Mouse (Mus musculus) midbrain, embryonic 15.5 days (tissue): ENCODE measurements around the gene Olfr177. TPM values are rescaled to one million over a fixed set of nuclear protein-coding genes. Genes with fewer than 3 reads are reported as not detected.

Experiments used
- ATAC-seq: fragments of 200-750 bp; cut with Nextera tagmentation; replicated peaks from 2 replicates; pipeline ENCODE4 v1.8.0; 2017; ENCODE audit warnings: moderate TSS enrichment
- H3K27ac ChIP-seq: fragments of 300-500 bp; sonication (generic); 2 replicates; pipeline ENCODE4 v1.5.1; 2015; ENCODE audit warnings: mild to moderate bottlenecking, inconsistent platforms
- H3K27me3 ChIP-seq: fragments of 300-500 bp; sonication (generic); replicated peaks from 2 replicates; pipeline ENCODE4 v1.6.1; 2015; ENCODE audit warnings: inconsistent platforms
- H3K36me3 ChIP-seq: fragments of 300-500 bp; sonication (generic); replicated peaks from 2 replicates; pipeline ENCODE4 v1.6.1; 2015; ENCODE audit warnings: inconsistent platforms
- H3K4me1 ChIP-seq: fragments of 300-500 bp; sonication (generic); 2 replicates; pipeline ENCODE4 v1.6.1; 2015; ENCODE audit warnings: inconsistent platforms
- H3K4me2 ChIP-seq: fragments of 300-500 bp; sonication (generic); 2 replicates; pipeline ENCODE4 v1.6.1; 2015; ENCODE audit warnings: inconsistent platforms, mild to moderate bottlenecking, moderate library complexity
- H3K4me3 ChIP-seq: fragments of 300-500 bp; sonication (generic); 2 replicates; pipeline ENCODE4 v1.5.1; 2015; ENCODE audit warnings: mild to moderate bottlenecking, inconsistent platforms
- H3K9ac ChIP-seq: fragments of 300-500 bp; sonication (generic); 2 replicates; pipeline ENCODE4 v1.6.1; 2015; ENCODE audit warnings: mild to moderate bottlenecking, inconsistent platforms
- H3K9me3 ChIP-seq: fragments of 300-500 bp; sonication (generic); 2 replicates; pipeline ENCODE4 v1.6.1; 2016; ENCODE audit warnings: inconsistent platforms
- WGBS: fragments of 180-500 bp; shearing (Covaris S2); methylation state at CpG from one replicate; pipeline ENCODE4 v1.1.7; 2015; ENCODE audit warnings: mixed read lengths; 5-methylcytosine and 5-hydroxymethylcytosine counted together
- polyA plus RNA-seq: library from polyadenylated mRNA; unstranded; fragments of >200 nt; fragmentation: Nextera tagmentation; extraction: Ambion mirVana; gene quantifications from 2 replicates; pipeline ENCODE4 v1.2.1, GENCODE M21; 2015

Gene Olfr177
- polyA plus RNA-seq: not detected in 2 replicates

DNA sequence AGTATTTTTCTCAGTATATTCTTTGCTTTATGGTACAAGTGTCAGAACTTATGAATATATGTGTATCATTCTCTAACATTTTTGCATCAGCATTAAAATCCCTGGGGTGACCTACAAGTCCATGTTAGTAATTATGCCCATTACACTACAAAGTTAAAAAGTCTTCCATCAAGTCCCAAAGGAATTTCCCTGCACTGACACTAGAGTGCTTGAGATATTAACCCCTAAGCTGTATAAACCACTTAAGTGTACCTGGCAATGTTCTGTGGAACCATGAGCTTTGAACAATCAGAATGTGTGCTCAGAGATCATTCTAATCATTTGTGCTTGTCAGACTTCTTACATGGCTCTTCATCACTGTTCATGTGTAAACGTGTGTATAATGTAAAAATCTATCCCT is at the start of gene Olfr177:
TSS of gene Olfr177 (minus strand) at position 101 of the 400 bp plus-strand sequence.
- ATAC-seq: no peak
- Histone ChIP-seq H3K9ac (no peak within 1 kb of the TSS), H3K4me3 (no peak within 1 kb of the TSS), H3K4me1 (no peaks in the 10 kb centered on the region), H3K36me3 (no peaks in the 10 kb centered on the region), H3K27ac (no peak within 1 kb of the TSS), H3K27me3 (no peaks in the 10 kb centered on the region), H3K9me3 (no peaks in the 10 kb centered on the region), H3K4me2 (no peak within 1 kb of the TSS)
- WGBS: 58% methylated on average over 1 of the region's 1 CpGs

DNA sequence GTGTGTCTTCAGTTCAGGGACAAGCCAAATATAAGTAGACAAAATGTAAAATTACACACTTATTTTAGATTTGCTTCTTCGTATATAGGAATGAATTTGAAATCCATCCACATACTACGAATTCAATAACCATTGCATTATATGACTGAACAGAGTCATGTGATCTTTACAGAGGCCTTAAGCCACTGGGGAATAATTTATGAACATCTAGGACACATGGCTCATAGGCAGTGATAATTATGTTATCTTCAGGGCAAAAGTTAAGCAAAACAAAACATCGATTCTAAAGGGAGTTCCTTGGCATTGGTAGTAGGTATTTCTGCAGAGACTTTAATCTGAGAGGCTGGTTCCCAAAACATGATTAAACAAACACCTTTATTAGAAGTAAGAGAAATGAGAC is 17.4 kb upstream of the Olfr177 start, which contains the start of gene Olfr178:
TSS of gene Olfr178 (minus strand) at position 101 of the 400 bp plus-strand sequence.
- H3K36me3 ChIP-seq: no peaks in the 10 kb centered on the region
- no peaks in the 10 kb centered on the region for H3K27me3 ChIP-seq
- no peak within 1 kb of the TSS for H3K4me2 ChIP-seq
- H3K27ac ChIP-seq: no peak within 1 kb of the TSS
- WGBS: 90% methylated on average over 3 of the region's 3 CpGs
- ATAC-seq: no peak
- no peak within 1 kb of the TSS for H3K4me3 ChIP-seq
- no peaks in the 10 kb centered on the region for H3K4me1 ChIP-seq
- no peaks in the 10 kb centered on the region for H3K9me3 ChIP-seq
- no peak within 1 kb of the TSS for H3K9ac ChIP-seq

DNA sequence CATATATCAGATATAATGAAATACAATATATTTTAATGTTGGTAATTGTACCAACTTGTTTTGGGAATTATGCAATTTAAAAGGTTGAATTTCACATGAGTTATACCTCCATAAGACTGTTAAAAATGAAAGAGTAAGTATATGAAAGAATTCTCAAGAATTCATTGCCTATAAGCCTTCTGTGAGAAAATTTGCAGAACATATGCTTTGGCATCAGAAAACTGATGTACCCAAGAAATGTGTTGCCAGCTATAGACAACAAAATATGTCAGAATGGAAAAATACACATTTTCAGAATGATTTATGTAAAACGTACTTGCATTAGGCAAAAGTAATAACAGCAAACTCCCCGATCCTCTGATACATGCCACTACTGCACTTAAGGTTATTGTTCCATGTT is 9.8 kb upstream of the Olfr177 start:
- no peaks in the 10 kb centered on the region for H3K36me3 ChIP-seq
- 94% methylated on average over 2 of the region's 2 CpGs for WGBS
- H3K4me1 ChIP-seq: no peaks in the 10 kb centered on the region
- no peak for ATAC-seq
- no peak overlapping the region for H3K9ac ChIP-seq
- no peak overlapping the region for H3K4me3 ChIP-seq
- H3K9me3 ChIP-seq: no peaks in the 10 kb centered on the region
- no peak overlapping the region for H3K27ac ChIP-seq
- no peak overlapping the region for H3K4me2 ChIP-seq
- no peaks in the 10 kb centered on the region for H3K27me3 ChIP-seq

DNA sequence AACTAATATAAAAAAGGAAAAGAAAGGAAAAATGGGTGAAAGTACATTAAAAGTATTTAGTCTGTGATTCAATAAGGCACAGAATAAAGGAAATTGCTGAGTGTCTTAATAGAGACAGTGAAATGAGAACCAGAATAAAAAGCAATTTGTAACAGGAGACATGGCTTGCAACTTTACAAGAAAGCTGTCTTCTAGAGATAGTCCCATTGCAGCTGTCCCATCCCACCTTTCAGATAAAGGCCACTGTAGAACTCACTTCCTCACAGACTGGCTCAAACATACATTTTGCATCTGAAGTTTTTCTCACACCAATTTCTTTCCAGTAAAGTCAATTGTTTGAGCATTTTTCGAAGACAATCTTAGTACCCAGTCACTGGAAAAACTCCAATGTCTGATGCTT is 13.1 kb downstream of the Olfr177 start:
- Histone ChIP-seq H3K9me3 (no peaks in the 10 kb centered on the region), H3K9ac (no peak overlapping the region), H3K36me3 (no peaks in the 10 kb centered on the region), H3K4me3 (no peak overlapping the region), H3K4me2 (no peak overlapping the region), H3K27me3 (no peaks in the 10 kb centered on the region), H3K4me1 (no peaks in the 10 kb centered on the region), H3K27ac (no peak overlapping the region)
- ATAC-seq: no peak
- 77% methylated on average over 1 of the region's 1 CpGs for WGBS

DNA sequence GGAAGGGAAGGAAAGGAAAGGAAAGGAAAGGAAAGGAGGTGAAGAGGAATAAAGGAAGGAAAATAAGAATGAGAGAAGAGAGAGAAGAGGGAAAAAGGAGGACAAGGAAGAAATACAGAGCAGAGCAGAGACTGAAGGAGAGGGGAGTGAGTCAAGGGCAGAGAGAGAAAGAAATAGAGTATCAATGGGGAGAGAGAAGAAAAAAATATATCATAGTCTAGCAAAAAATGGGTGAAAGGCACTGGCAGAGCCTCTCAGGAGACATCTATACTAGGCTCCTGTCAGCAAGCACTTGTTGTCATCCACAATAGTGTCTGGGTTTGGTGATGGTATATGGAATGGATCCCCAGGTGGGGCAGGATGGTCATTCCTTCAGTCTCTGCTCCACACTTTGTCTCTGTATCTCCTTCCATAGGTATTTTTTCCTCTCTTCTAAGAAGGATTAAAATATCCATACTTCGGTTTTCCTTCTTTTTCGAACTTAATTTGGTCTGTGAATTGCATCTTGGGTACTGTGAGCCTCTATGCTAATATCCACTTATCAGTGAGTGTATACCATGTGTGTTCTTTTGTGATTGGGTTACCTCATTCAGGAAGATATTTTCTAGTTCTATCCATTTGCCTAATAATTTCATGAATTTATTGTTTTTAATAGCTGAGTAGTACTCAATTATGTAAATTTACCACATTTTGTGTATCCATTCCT is 14.4 kb downstream of the Olfr177 start:
- Histone ChIP-seq H3K4me3 (no peak overlapping the region), H3K4me1 (no peaks in the 10 kb centered on the region), H3K27ac (no peak overlapping the region), H3K9me3 (no peaks in the 10 kb centered on the region), H3K4me2 (no peak overlapping the region), H3K9ac (no peak overlapping the region), H3K27me3 (no peaks in the 10 kb centered on the region), H3K36me3 (no peaks in the 10 kb centered on the region)
- no peak for ATAC-seq
- WGBS: 89% methylated on average over 2 of the region's 2 CpGs

DNA sequence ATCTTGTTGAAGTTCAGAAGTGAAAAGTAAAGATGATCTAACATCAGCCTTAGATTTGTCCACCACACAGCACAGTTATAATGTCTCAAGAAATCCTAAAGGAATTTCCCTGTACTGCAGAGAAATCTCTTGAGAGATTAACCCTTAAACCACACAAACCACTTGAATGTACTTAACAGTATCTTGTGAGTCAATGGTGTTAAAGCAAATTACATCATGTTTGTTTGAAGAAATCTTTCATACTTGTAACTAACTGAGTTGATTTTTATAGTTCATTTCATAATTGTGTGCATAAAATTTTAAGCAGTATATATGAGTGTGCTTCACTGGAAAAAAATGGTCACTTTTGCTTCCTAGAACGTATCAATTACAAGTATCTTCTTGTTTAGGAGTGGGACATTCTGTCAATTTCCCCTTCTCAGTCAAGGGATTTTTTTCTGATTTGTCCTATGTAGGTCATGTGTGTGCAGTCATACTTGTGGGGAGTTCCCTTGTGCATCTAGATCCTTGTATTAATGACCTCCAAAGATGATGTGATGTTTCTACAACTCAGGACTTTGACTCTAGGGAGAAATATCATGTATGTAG is 47.7 kb downstream of the Olfr177 start, which contains the start of gene Olfr175-ps1:
TSS of gene Olfr175-ps1 (minus strand) at position 51 of the 588 bp plus-strand sequence.
- no peak for ATAC-seq
- Histone ChIP-seq H3K36me3 (no peaks in the 10 kb centered on the region), H3K9me3 (no peaks in the 10 kb centered on the region), H3K27me3 (no peaks in the 10 kb centered on the region), H3K9ac (no peak within 1 kb of the TSS), H3K4me2 (no peak within 1 kb of the TSS), H3K27ac (no peak within 1 kb of the TSS), H3K4me3 (no peak within 1 kb of the TSS), H3K4me1 (no peaks in the 10 kb centered on the region)
- 91% methylated on average over 1 of the region's 1 CpGs for WGBS

Other genes with a start within 250 kb of the Olfr177 start
- not detected in 2 replicates for gene E330017A01Rik, start 236.0 kb downstream of the Olfr177 start, polyA plus RNA-seq
- 15.5 and 15.8 TPM in 2 replicates for gene Cpox, start 204.5 kb downstream of the Olfr177 start, polyA plus RNA-seq
- gene Gpr15, start 155.7 kb downstream of the Olfr177 start, polyA plus RNA-seq: 0.13 TPM in 1 of 2 replicates, not detected in the other
- gene Cldnd1, start 146.9 kb downstream of the Olfr177 start, polyA plus RNA-seq: 124 and 130 TPM in 2 replicates
- not detected in 2 replicates for gene Olfr172, start 111.6 kb downstream of the Olfr177 start, polyA plus RNA-seq
- not detected in 2 replicates for gene Olfr173, start 74.5 kb downstream of the Olfr177 start, polyA plus RNA-seq
- not detected in 2 replicates for gene Olfr175-ps1, start 48.0 kb downstream of the Olfr177 start, polyA plus RNA-seq
- gene Olfr178, start 17.3 kb upstream of the Olfr177 start, polyA plus RNA-seq: not detected in 2 replicates
- not detected in 2 replicates for gene Olfr181, start 54.0 kb upstream of the Olfr177 start, polyA plus RNA-seq
- gene Olfr180, start 54.6 kb upstream of the Olfr177 start, polyA plus RNA-seq: not detected in 2 replicates
- gene Olfr183, start 120.6 kb upstream of the Olfr177 start, polyA plus RNA-seq: not detected in 2 replicates
- gene Olfr186, start 155.5 kb upstream of the Olfr177 start, polyA plus RNA-seq: not detected in 2 replicates
- gene Olfr187, start 165.0 kb upstream of the Olfr177 start, polyA plus RNA-seq: not detected in 2 replicates
- not detected in 2 replicates for gene Olfr190, start 203.2 kb upstream of the Olfr177 start, polyA plus RNA-seq
- not detected in 2 replicates for gene Olfr191, start 215.1 kb upstream of the Olfr177 start, polyA plus RNA-seq
- not detected in 2 replicates for gene Olfr193, start 237.1 kb upstream of the Olfr177 start, polyA plus RNA-seq
- gene Olfr194, start 246.3 kb upstream of the Olfr177 start, polyA plus RNA-seq: not detected in 2 replicates